Mouse (Mus musculus) heart, adult 18-20 months (tissue): Measurements from ENCODE around the gene Gp1ba. TPM values are rescaled to one million over a fixed set of nuclear protein-coding genes. Genes with fewer than 3 reads are reported as not detected.

Source experiments
- DNase-seq, 2 experiments: peaks; one replicate each; pipeline ENCODE4 v3.0.0; 2021 to 2022; ENCODE audit warnings: mixed read lengths in 1 of 2
- total RNA-seq, 2 experiments: library from RNA; stranded (reverse); gene quantifications; 2 replicates each; pipeline ENCODE4 v1.2.3; 2021

The Gp1ba gene
- total RNA-seq, 2 experiments from 2014 or later: 0.21 to 0.35 TPM

- DNase-seq: no peak
These were observed 9.4 kb upstream of the Gp1ba start for GRCm38 (mm10) chr11:70629557-70629956.

- DNase-seq: no peak
These were observed 8.8 kb upstream of the Gp1ba start for GRCm38 (mm10) chr11:70630129-70630528.

GRCm38 (mm10) chr11:70635601-70636000 is 3.3 kb upstream of the Gp1ba start:
- DNase-seq: no peak

GRCm38 (mm10) chr11:70637764-70638163 is 1.2 kb upstream of the Gp1ba start:
- no peak for DNase-seq

- DNase-seq: no peak
These were observed 629 bp upstream of the Gp1ba start for GRCm38 (mm10) chr11:70638293-70638692.

GRCm38 (mm10) chr11:70639976-70640375 is 1.1 kb downstream of the Gp1ba start:
- no peak for DNase-seq

- DNase-seq: no peak
These were observed 2.3 kb downstream of the Gp1ba start for GRCm38 (mm10) chr11:70641241-70641640.

- peak in 1 of 2 experiments; percentile 9 for DNase-seq
These were observed 4.1 kb downstream of the Gp1ba start for GRCm38 (mm10) chr11:70643051-70643450.

GRCm38 (mm10) chr11:70644564-70645103 is 5.7 kb downstream of the Gp1ba start:
- peak in 1 of 2 experiments; percentile 23 for DNase-seq

- DNase-seq: peak in 1 of 2 experiments; percentile 35
These were observed 6.7 kb downstream of the Gp1ba start for GRCm38 (mm10) chr11:70645461-70646258.

- DNase-seq: no peak
These were observed 7.3 kb downstream of the Gp1ba start for GRCm38 (mm10) chr11:70646259-70646555.

GRCm38 (mm10) chr11:70646691-70647650 is 8.0 kb downstream of the Gp1ba start, which contains the start of the genes Rnf167 and Slc25a11:
Gene Rnf167, plus strand, starts transcription at chr11:70647235.
Gene Slc25a11, minus strand, starts transcription at chr11:70647479.
- peak; percentile 97 to 98 for DNase-seq

- no peak for DNase-seq
These were observed 8.9 kb downstream of the Gp1ba start for GRCm38 (mm10) chr11:70647716-70648420.

- no peak for DNase-seq
These were observed 9.6 kb downstream of the Gp1ba start for GRCm38 (mm10) chr11:70648512-70648911.

GRCm38 (mm10) chr11:70649185-70649734 is 10.3 kb downstream of the Gp1ba start:
- peak in 1 of 2 experiments; percentile 15 for DNase-seq

GRCm38 (mm10) chr11:70650322-70651175 is 11.6 kb downstream of the Gp1ba start:
- peak in 1 of 2 experiments; percentile 19 for DNase-seq

- peak in 1 of 2 experiments; percentile 20 for DNase-seq
These were observed 12.5 kb downstream of the Gp1ba start for GRCm38 (mm10) chr11:70651391-70651790.

GRCm38 (mm10) chr11:70652029-70652883 is 13.3 kb downstream of the Gp1ba start:
- no peak for DNase-seq

GRCm38 (mm10) chr11:70652884-70653344 is 14.0 kb downstream of the Gp1ba start:
- no peak for DNase-seq
